Mouse (Mus musculus) T-helper 1 cell (primary cell): Measurements from ENCODE around the gene N4bp2.

Experiments used
- in situ Hi-C: fragments of 300-600 bp; cut with MboI, MseI; formaldehyde crosslinking; loops from one replicate; pipeline ENCODE4 v1.15.1; 2025; ENCODE audit warnings: high pct_unique_total_duplicates

N4bp2 gene

DNA sequence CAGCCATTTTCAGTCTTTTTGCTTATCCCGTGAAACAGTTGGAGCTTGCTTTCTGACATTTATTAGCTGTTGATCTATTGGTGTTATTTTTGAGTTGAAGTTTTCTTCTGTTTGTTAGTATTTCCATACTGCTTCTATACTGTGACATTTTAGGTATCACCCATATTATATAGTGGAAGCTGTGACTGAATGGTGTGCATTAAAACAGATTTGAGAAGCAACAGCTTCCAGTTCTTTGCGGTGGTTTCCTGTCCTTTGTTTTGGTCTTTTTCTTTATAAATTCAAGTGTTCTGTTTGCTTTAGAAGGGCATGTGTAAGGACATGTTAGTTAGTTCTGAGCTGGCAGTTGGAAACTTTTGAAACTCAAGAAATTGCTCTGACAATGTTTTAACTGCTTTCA, 65.7 kb downstream of the N4bp2 start:
- in situ Hi-C loops, result no loop called here

DNA sequence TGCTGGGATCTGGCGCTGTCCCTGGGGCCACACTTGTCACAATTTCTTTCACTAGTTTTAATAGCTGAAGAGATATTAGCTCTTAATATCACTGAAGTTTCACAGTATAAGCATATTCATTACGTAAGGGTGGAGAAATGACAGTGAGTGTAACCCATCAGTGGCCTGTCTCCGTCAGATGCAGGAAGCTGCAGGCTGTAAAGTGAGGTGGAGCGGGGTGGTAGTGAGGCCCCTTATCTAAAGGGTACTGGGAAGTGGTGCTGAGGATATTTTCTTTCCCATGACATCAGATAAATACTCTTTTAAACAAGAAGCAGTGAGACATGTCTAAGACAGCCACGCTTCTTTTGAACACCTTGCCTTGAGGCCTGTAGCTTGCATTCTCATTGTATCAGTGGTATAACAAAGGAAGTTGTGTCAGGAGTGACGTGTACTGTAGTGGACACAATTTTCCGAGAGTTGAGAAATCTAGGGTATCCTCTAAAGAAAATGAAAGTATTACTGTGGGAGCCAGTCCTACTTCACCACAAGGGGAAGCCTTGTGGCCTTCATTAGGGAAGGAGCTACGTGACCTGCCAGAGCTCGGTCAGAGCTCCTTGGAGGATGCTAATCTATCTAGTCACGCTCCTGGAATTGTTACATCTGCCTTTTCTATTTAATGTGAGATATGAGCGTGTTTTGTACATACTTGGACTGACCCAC, 68.7 kb downstream of the N4bp2 start:
- in situ Hi-C loops, result no loop called here

DNA sequence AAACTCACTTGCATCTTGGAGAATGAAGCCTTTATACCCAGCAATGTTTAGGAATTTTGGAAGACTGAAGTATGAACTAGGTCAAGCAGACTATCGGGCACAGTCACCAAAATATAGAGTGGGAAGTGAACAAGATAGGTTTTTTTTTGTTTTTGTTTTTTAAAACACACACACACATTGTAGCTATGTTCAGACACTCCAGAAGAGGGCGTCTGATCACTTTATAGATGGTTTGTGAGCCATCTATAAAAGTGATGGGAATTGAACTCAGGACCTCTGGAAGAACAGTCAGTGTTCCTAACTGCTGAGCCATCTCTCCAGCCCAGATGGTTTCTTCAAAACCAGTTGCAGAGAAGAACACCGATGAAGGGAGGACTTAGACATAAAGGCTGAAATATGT, 69.8 kb downstream of the N4bp2 start:
- in situ Hi-C loops, result no loop called here

DNA sequence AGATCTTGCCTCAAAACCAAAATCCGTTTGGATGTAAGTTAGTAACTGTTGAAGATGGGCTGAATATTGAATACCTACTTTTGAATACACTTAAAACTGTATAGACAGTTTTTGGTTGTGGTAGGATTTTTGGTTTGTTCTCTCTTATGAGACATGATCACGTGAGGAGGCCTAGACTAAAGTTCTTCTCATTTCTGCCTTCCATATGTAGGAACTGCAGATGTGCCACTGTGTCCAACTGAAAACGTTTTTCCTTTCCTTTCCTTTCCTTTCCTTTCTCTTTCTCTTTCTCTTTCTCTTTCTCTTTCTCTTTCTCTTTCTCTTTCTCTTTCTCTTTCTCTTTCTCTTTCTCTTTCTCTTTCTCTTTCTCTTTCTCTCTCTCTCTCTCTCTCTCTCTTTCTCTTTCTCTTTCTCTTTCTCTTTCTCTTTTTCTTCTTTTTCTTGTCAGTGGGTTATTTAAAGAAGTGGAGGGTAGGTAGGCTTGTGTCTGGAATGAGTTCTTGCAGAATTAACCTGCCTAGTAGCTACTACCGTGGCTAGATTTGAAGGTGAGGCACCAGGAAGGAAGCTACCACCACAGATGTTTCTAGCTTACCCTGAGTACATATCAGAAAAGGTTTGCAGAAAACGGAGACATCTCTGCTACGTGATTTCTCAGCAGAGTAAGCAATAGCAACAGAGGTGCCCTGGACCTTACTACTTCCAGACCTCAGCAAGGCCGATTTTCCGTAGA, 70.6 kb downstream of the N4bp2 start:
- in situ Hi-C loops, result no loop called here

DNA sequence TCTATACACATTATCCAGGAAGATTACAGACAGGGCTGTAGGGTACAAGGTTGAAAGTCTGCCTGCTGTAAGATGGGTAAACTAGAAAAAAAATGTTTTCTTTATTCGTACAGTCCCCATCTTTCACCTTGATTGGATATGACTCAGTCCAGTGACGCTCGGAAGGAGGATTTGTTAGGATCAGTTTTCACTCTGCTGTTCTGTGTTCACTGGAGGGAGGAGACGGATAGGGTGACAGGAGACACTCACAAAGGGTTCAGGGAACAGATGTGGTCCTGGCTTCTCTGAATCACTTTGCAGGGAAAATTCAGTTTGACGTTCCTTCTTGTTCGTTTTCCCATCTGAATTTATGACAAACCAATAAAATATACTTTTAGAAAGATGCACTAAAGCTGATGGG, 74.7 kb downstream of the N4bp2 start:
- in situ Hi-C loops, result loop anchor here (5.0 kb wide), 1 partner anchor 94 kb away; the partner anchor contains the start of gene Chrna9

DNA sequence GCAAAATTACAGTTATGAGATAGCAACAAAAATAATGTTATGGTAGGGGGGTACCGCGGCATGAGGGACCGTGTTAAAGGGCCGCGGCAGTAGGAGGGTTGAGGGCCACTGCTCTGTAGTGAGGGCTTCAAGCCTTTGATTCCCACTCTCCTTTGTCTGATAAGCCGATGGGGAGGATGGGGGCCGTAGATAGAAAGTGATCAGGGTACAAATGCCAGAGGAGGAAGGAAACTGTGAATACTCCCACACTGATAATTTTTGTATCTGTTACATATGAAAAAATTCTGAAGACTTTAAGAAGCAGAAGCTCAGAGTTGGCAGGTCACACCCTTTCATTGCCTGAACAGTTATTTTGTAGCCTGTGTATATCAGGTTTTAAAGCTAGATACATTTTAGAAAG, 79.6 kb downstream of the N4bp2 start:
- in situ Hi-C loops, result no loop called here

DNA sequence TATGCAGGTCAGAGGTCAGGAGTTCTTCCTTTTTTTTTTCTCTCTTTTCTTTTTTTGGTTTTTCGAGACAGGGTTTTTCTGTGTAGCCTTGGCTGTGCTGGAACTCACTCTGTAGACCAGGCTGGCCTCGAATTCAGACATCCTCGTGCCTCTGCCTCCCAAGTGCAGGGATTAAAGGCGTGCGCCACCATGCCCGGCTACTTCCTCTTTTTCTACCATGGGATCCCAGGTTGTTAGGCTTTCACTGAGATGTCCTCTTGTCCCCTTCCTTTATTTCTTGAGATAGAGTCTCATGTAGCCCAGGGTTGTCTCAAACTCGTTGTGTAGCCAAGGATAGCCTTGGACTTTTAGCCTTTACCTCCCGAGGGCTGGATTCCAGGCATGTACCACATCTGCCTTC, 83.2 kb downstream of the N4bp2 start:
- in situ Hi-C loops, result no loop called here

DNA sequence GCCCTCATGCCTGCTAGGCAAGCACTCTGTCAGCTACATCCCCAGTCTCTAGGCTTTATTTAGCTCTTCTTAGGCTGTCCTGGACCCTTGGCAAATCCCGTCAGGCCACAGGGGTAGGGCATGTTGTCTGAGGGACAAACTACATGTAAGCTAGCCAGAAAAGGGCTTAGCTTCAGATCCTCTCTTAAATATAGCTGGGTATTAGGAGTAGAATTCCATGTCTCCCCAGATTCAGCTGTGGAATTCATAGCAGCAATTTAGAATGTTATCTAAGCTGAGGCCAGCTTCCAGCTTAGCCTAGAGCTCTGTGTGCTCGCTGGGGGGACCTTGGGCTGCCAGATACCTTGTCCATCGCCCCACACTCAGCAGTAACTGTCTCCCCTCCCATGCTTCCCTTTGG, 83.6 kb downstream of the N4bp2 start:
- in situ Hi-C loops, result no loop called here

DNA sequence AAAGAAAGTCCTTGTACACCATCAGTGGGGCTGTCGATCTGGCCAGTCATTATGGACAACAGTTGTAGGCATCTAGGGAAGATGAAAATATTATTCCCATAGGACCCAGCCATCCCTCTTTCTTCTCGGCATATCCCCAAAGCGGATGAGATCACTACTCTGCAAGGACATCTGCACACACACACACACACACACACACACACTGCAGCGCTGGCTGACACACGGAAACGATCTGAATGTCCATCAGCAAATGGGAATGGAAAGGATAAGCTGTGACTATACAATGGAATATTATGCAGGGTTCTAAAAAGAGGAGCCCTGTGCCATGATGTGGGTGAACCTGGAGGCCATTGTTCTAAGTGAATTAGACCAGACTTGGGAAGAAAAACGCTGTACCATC, 84.3 kb downstream of the N4bp2 start:
- in situ Hi-C loops, result no loop called here

DNA sequence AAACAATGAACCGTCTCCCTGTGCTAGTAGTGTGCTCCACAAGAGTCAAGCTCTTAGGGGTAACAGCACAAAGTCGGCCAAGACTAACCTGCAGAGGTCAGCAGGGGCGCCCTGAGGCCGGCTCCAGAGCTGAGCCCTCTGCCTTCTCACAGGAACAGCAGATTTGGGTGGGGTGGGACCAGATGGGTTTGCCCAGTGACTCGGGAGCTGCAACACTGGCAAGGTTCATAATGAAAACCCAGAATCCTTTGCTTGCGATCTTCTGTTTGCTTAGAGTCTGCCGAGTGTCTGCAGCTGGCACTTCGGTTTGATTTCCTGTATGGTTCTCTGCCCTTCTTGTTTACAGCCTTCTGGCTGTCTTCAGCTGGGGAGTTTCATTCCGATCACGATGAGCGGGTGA, 87.4 kb downstream of the N4bp2 start:
- in situ Hi-C loops, result no loop called here

DNA sequence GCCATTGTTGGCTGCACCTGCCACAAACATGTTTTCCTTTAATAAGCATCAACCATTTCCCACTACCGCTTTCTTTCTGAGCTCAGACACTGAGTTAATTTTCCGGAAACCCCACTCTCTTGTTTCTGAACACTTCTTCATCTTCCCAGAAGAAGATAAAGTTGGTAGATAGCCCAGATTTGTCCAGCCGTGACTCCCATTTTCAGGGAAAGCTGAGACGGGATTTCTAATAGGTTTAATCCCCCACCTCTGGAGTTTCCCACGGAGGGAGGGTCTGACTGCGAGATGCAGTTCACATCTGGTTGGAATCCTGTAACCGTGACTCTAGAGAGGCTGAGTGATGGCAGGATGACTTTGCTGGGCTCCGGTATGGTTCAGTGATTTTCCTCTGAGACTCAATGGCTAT, 91.5 kb downstream of the N4bp2 start:
- in situ Hi-C loops, result no loop called here

DNA sequence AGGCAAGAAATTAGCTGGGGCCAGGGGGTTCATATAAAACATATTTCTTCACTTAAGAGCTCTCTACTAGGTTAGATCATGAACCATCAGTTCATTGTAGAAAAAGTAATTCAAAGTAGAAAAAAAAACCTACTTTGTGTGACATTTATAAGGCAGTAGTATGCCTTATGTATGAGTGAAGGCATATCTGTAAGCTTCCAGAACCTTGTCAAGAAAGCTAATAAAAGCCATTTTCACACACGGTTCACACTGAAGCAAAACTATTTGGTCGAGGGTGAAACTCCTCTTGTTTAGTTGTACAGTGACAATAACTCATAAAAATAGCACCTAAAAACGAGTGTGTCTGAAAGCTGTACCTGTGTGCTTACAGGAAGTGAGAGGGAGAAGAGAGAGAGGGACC, 92.2 kb downstream of the N4bp2 start:
- in situ Hi-C loops, result no loop called here

DNA sequence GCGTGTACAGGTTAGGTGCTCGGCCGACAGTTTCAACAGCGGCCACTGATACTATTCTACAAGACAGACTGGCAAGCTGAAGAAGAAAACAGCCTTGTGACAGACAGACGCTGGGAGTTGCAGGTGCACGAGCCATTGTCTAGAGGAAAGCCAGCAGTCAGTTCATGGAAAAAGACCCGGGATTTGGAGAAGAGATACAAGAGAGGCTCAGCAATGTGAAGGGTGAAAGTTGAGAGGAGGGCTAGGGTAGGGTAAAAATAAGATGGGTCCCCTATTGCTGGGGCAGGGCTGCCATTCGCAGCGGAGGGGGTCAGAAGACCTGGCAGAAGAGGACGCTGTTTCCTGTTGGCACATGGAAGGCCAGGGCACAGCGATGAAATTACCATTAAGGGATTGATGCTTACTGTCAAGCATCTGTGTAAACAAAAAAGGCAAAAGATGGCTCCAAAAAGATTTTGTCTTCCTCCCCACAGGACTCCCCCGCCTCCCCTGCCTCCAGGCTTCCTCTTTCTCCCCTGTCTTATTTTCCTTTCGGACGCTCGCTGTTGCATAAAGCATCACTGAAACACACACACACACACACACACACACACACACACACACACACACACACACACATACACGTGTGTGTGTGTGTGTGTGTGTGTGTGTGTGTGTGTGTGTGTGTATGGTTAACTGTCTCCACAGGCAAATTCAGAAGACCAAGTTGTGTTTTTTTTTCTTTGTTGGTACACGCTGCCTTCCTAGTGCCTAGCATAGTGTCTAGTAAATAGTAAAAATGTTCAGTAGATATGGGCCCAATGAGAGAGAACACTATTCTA, 93.5 kb downstream of the N4bp2 start:
- in situ Hi-C loops, result no loop called here

DNA sequence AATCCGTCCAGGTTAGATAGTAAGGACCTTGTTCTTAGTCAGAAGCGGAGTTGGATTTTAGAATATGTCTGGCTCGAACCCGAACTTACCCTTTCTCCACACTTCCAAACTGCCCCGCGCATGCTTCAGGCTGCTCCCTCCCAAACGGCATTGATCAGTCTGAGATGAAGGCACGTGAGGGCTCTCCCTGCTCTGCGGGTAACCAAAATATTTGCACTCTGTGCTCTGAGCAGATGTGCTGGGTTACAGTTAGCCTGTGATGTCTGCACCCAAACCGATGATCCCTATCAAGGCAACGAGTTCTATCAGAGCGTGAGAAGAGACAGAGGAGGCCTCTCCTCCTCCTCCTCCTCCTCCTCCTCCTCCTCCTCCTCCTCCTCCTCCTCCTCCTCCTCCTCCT, 94.6 kb downstream of the N4bp2 start:
- in situ Hi-C loops, result no loop called here

DNA sequence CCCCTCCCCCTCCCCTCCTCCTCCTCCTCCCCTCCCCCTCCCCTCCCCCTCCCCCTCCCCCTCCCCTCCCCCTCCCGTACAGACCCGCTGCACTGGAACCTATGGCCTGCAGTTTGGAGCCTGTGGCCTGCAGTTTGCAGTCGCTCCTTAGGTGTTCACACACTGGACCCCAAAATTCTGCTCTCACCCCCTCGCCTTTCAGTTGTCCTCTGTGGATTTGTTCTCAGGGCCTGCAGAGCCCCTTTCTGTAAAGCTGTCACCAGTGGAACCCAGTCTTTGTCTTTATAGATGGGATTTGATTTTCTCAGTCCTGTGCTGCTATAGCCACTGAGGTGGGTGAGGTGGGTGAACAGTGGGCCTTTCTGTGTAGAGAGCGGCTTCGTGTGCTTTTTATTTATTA, 95.0 kb downstream of the N4bp2 start:
- in situ Hi-C loops, result no loop called here

DNA sequence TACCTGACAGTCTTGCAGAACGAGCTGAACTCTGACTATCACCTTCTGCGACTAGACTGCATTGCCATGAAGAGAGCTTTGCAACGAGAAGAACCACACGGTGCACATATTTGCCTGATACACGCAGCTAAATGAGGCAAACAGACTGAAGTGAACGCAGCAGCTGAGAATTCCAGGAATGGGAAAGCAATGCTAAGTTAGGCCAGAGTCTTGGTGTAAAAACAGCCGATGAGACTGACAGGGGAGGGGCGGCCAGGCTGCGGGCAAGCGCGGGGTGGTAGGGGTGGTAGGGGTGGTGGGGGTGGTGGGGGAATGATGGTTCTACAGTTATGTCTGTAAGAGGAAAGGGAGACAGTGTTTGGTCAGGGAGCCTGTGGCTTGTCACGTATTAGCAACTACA, 95.6 kb downstream of the N4bp2 start:
- in situ Hi-C loops, result no loop called here

DNA sequence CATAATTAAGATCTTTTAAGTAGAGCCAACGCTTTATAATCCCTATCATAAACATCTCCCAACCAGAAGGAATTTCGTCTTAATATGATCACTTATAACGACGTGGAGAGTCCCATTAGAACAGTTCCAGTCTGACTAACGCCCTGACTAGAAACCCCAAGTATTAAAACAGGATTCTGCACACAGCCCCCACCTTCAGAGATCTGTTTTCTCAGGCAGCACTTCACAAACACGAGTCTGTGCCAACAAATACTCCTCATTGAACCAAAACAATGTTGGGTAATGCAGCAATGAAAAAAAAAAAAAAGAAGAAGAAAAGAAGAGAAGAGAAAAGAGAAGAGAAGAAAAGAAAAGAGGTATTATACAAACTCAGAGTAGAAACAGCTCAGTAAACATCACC, 96.1 kb downstream of the N4bp2 start:
- in situ Hi-C loops, result no loop called here

DNA sequence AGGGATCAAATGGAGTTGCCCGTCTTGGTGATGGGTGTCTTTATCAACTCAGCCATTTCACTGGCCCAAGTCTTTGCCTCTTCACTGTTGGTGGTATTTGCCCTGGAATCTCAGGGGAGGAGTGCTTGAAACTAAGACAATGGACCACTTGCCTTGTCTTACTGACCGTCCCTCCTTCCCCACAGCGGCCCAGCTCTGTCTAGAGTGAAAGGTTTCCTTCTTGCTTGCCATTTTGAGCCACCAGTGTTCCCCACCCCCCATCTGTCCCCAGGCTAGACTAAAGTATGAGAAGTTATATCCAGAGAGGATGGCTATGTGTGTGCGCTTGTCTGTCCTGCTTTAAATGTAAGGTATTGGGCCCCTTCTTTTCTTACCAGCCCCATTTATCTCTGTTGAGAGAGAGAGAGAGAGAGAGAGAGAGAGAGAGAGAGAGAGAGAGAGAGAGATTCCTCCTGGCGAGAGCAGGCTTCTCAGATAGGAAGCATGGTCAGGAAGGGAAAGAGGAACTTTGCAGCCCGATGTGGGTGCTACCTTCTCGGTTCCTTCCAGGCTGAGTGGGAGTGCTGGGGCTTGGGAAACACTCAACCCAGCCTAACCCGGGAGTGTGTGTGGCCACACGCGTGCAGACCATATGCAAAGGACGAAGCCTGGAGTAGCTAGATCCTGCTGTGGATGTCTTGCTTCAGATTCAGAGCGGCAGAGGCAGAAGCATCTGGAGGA, 97.1 kb downstream of the N4bp2 start:
- in situ Hi-C loops, result no loop called here

DNA sequence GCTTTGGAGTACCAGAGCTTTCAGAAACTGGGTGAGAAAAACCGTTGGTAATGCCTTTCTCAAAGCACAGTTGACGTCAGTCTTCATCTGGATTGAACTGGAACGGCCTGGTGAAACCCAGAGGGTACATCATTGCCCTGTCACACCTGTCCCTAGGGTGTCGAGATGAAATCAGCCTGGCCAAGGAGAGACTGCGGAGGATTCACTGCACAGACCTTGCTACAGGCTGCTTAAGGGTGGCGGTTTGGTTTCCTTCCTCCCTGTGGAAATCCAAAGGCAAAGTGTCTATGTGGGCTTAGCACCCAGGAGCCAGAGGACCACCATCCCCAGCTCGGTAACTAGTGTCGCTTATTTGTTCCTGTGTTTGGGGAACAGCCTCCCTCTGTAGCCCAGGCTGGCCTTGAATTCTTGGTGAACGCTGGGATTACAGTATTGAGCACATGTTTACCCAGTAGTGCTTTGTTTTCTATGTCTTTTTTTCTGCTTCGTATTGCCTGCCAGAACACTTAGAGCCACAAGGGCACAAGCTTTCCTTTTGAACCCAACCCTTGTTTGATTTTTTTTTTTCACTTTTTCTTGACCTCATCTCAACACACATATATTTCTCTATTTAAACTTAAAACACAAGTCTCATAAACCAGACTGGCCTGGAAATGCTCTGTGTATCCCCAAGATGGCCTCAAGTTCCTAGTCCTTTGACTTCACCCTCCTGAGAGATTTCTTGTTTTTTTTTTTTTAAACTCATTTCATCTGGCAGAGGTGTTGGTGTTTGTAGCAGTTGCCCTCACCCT, 98.0 kb downstream of the N4bp2 start, which contains the start of gene Rhoh:
Rhoh (plus strand) TSS at position 60 of the 791 bp plus-strand sequence.
- in situ Hi-C loops, result no loop called here

DNA sequence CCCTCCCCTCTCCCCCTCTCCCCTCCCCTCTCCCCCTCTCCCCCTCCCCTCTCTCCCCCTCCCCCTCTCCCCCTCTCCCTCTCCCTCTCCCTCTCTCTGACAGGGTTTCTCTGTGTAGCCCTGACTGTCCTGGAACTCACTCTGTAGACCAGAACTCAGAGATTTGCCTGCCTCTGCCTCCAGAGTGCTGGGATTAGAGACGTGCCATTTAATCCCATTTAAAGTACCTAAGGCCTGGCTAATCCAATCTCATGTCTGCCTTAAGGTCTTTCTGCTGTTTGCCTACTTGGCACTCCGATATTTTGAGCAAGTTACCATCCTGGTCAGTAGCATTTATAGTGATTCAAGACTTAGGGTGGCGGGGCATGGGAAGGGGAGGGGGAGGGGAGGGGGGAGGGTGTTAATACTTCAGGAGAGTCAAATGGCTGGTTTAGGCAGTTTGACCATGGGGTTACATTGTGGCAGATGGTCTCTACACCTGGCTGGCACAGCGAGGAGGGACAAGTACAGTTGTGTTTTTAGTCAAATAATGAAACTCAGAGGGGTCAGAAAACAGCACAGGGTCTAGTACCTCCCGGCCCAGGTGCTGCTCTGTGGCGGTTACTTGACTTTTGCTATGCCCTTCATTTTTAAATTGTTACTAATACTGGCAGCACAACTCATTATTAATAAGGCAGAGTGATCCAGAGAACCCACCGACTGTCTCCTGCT, 99.1 kb downstream of the N4bp2 start:
- in situ Hi-C loops, result no loop called here
